Mouse (Mus musculus) urinary bladder, postnatal 14 days (tissue): ENCODE data around the gene Hdac9.

Experiments
- DNase-seq: peaks from one replicate; pipeline ENCODE4 v3.0.0; 2021; ENCODE audit warnings: low spot score

The Hdac9 gene

GRCm38 (mm10) chr12:34916995-34917394 is at the start of gene Hdac9:
Gene Hdac9, minus strand, starts transcription at chr12:34917095.
- no peak for DNase-seq

GRCm38 (mm10) chr12:34949066-34949706 is 32.3 kb upstream of the Hdac9 start:
- DNase-seq: no peak

DNA sequence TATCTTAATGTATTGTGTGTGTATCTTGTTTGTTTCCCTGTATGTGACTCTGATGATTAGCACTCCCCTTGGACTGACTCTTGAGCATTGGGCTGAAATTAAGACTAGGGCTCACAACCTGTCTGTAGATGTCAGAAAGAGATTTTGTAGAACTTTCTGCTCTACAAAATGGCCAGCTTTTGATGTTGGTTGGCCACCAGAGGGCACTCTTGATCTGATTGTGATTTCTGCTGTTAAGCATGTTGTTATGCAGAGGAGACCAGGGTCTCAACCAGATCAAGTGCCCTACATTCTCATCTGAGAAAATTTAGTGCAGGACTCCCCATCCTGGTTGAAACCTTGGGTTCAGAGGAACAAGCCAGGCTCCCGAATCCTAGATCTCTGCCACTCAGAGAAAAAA is 21.0 kb upstream of the Hdac9 start:
- no peak for DNase-seq

DNA sequence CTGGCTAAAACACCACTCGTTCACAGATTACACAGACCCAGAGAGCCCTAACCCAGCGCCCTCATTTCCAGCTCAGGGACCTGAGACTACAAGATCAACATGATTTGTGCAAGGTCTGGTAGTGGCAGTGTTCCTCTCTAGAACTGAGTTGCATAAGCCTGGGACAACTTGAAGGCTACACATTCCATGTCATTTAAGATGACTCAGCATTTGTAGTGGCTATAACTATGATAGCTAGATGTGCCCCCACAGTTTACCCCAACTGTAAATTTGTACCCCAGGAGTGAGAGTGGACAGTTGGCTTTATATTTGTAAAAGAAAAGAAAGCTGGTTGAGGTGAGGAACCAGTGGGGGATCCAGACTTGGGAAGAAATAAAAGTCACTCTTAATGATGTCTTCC is 8.9 kb downstream of the Hdac9 start:
- DNase-seq: no peak

DNA sequence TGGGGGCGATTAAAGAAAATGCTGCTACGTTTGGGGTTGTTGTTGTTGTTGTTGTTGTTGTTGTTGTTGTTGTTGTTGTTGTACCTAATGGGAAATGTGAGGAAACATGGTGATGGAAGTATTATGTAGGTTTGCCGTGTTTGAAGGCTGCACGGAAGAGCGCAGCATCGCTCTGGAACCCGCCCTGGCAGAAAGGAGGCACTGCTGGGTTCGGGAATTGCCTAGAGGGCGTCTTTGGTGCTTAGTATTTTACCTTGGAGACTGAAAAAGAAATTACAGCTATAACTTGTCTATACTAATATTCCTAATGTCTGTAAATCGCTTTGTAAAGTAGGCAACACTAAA is 9.4 kb downstream of the Hdac9 start:
- no peak for DNase-seq

- no peak for DNase-seq
Measured at GRCm38 (mm10) chr12:34906704-34907505, 10.0 kb downstream of the Hdac9 start.

- no peak for DNase-seq
Measured at GRCm38 (mm10) chr12:34906376-34906703, 10.6 kb downstream of the Hdac9 start.

GRCm38 (mm10) chr12:34900241-34900640 is 16.7 kb downstream of the Hdac9 start:
- DNase-seq: no peak

DNA sequence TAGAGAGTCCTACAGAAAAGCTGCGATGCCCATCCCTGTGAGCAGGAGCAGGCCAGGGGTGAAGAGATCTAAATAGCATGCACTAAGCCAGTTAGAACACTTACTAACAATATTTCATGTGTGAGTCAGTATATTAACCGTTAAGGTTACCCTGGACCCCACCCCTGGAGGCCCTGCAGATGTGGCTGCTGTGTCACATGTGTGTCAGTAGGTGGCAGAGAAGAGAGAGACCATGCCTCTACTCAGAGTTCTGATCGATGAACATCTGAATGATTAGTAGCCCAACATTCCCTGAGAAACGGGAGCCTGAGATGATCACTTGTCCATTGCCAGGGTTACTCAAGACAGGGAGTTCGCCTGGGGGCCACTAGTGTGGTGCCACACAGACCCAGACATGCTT is 22.0 kb downstream of the Hdac9 start:
- DNase-seq: no peak

DNA sequence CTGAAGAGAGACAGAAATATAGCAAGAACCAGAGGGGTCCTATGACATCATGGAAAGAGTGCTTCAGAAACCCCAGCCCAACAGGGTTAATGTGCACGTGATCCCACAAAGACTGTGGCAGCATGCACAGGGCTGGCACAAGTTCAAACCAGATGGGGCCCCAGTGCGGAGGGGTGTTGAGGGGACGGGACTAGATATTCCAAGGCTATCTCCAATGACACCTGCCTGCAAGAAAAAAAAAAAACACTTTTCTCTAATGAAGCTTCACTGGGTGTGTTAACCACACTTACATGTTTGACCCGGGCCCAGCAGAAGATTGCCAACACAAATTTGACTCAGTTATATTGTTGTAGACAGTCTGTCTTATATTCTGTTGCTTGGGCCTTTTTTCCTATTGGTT is 28.2 kb downstream of the Hdac9 start:
- DNase-seq: no peak

- no peak for DNase-seq
Measured at GRCm38 (mm10) chr12:34874926-34875325, 42.0 kb downstream of the Hdac9 start.

DNA sequence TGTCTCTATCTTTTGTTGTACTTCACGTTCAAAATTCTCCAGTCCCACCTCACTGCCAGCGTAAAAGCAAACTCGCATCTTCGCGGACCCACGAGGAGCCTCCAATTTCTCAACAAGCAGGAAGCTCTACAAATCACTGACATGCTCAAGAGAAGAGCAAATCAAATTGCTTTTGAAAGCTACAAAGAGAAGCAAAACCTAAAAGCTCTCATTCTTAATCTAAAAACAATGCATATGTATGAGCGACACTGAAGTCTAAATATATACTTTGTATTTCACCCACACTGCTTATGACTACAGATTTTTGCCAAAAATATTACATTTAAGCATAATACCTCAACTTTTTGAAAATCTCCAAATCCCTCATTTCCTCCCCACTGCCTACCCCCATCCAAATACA is 45.9 kb downstream of the Hdac9 start:
- DNase-seq: no peak

DNA sequence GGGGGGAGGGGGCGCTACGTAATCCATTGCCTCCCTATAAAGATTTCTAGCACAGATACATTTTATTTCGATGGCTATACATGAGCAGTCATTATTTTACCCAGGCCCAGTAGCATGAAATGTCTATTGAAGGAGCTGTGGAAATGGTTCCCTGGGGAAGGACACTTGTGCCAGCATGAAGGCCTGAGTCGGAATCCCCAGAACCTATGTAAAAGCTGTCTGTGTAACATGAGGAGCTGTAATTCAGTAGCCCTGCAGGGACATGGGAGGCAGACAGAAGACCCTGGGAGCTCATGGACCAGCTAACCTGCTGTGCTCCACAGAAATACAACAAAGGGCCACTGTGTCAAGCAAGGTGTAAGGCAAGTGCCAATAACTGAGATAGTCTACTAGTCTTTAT is 75.7 kb downstream of the Hdac9 start:
- no peak for DNase-seq

DNA sequence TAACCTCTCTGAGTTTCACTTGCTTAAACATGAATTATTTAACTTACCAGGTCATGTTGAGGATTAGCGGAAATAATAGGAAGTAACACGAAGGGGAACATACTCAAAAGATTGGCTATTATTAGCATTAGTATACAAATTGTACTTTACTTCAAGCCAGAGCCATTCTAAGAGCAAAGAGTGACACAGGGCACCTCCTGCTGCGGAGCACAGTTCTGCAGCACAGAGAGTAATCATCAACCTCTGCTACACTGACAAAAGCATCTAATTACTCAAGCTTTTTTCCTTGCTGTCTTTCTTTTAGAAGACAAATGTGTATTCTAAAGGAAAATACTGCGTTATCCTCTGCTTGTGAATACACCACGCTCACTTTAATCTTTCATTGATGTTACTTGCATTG is 79.6 kb downstream of the Hdac9 start:
- no peak for DNase-seq

- no peak for DNase-seq
Measured at GRCm38 (mm10) chr12:34836864-34837263, 80.0 kb downstream of the Hdac9 start.

- DNase-seq: no peak
Measured at GRCm38 (mm10) chr12:34836085-34836484, 80.8 kb downstream of the Hdac9 start.

- DNase-seq: no peak
Measured at GRCm38 (mm10) chr12:34835493-34835892, 81.4 kb downstream of the Hdac9 start.

GRCm38 (mm10) chr12:34828684-34829083 is 88.2 kb downstream of the Hdac9 start:
- no peak for DNase-seq

GRCm38 (mm10) chr12:34826931-34827330 is 90.0 kb downstream of the Hdac9 start:
- DNase-seq: no peak

DNA sequence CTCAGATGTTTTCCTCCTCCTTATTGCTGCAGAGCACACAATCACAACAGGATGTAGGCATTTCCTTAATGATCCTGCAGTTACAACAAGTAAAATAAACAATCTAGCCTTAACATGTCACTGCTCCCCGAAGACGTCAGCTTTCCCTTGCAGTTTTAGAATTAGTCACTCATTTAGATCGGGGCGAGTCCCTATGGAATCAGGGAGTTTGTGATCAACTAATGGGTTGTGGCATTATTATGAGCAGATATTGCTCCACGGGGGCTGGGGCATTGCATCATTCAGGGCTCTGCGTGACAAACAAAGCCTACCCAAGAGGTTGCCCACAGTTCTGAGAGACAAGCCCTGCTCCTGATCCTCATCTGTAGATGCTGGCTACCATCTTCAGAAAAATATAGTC is 96.7 kb downstream of the Hdac9 start:
- DNase-seq: no peak

GRCm38 (mm10) chr12:34811673-34812613 is 105.0 kb downstream of the Hdac9 start:
- DNase-seq: no peak

DNA sequence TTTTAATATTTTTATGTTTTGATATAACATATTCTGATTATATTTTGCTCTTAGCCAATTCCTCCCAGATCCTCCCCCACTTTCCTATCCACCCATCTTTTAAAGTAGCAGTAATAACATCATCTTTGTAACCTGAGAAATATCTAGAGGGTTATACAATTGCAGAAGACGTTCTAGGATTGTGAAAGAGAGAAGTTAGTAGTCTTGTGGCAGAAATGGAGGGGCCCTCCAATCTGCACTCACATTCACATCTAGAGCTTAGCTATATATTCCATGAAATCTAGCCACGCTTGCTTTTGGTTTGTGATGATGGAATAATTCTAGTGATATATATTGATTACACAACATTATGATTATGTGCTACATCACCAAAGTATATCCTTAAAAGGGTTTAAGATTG is 106.7 kb downstream of the Hdac9 start:
- no peak for DNase-seq

DNA sequence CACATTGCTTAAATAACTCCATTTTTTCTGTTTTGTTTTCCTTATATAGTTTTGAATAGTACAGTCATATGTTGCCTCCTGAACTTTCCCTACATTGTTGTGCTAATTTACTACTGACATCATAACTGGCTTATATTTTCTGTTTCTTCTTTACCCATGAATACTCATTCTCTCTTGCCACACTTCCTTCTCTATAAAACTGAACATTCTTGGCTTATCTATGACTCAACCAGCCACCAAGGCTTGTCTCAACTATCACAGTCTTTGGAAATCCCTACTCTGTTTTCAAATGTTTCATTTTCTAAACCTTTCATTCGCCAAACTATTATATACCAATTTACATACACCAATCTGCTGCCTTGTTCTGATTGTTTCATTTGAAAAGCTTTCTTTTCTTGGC is 108.7 kb downstream of the Hdac9 start:
- no peak for DNase-seq
